Comparison of ENCODE assay signal across 10 mouse cellular contexts in genomic region chr4:124110705-124111104, GRCm38 (mm10).
DNase-seq lines count a peak whose midpoint lies in the region; ATAC-seq and TF ChIP-seq lines count a peak whose summit lies in the region.
"Had no signal": no experiment of that assay in that cellular context is flagged by ENCODE, and none has a peak within 500 bp of the region (broad histone marks: within the 10 kb centered on the region; RNA-seq: fewer than 3 reads in every experiment).

No protein-coding gene starts in this region.

- ATAC-seq in G1E (ENCODE audit: extremely low read depth, insufficient number of reproducible peaks, low FRiP score, poor library complexity, severe bottlenecking) = no peak
- no peak for ATAC-seq in liver, embryonic 14.5 days (ENCODE audit: insufficient read depth)
- ATAC-seq: forebrain, embryonic 16.5 days had no signal

- no peaks in the 10 kb centered on the region for H3K27me3 ChIP-seq in G1E (ENCODE audit: insufficient read depth, low read length)
- H3K27me3 ChIP-seq in liver, embryonic 14.5 days (ENCODE audit: control insufficient read depth, insufficient read depth, low read length) = no peaks in the 10 kb centered on the region
- H3K27me3 ChIP-seq: kidney, embryonic 15.5 days had no signal

- no peak overlapping the region for H3K4me2 ChIP-seq in liver, embryonic 14.5 days (ENCODE audit: low read depth)
- H3K4me2 ChIP-seq: kidney, embryonic 15.5 days had no signal

- H3K9ac ChIP-seq in liver, embryonic 14.5 days (replicated peaks) = no peak overlapping the region
- H3K9ac ChIP-seq: kidney, embryonic 15.5 days had no signal

- no peak for TF ChIP-seq EP300 in liver, embryonic 14.5 days (IDR thresholded peaks at IDR 0.05; ENCODE audit: low read depth)

- H3K4me3 ChIP-seq in left cerebral cortex, adult 2 months = no peak overlapping the region
- H3K4me3 ChIP-seq in G1E (ENCODE audit: low read depth, low read length) = no peak overlapping the region
- H3K4me3 ChIP-seq in liver, embryonic 14.5 days (ENCODE audit: insufficient read depth in 1 of 2, low read depth in 2 of 2, low read length in 2 of 2) = no peak overlapping the region
- H3K4me3 ChIP-seq: kidney, embryonic 15.5 days had no signal

- no peaks in the 10 kb centered on the region for H3K9me3 ChIP-seq in G1E (replicated peaks)
- no peaks in the 10 kb centered on the region for H3K9me3 ChIP-seq in liver, embryonic 14.5 days (ENCODE audit: control insufficient read depth, low read length)
- H3K9me3 ChIP-seq: kidney, embryonic 15.5 days had no signal

- peak; percentile 46 for TF ChIP-seq CTCF in left cerebral cortex, adult 2 months (IDR thresholded peaks at IDR 0.05)
- TF ChIP-seq CTCF in G1E (IDR thresholded peaks at IDR 0.05; ENCODE audit: low read depth, low read length) = peak; percentile 8; the same call in 1 of the 2 replicates
- peak; percentile 65 for TF ChIP-seq CTCF in liver, embryonic 14.5 days (IDR thresholded peaks at IDR 0.05; ENCODE audit: low read depth)

- no peaks in the 10 kb centered on the region for H3K4me1 ChIP-seq in G1E (ENCODE audit: insufficient read depth, low read depth, low read length)
- H3K4me1 ChIP-seq in liver, embryonic 14.5 days (replicated peaks; ENCODE audit: control insufficient read depth in 2 of 2, insufficient read depth in 2 of 2, low read length in 1 of 2) = no peaks in the 10 kb centered on the region
- H3K4me1 ChIP-seq: kidney, embryonic 15.5 days had no signal

- H3K36me3 ChIP-seq in G1E (replicated peaks) = no peaks in the 10 kb centered on the region
- H3K36me3 ChIP-seq in liver, embryonic 14.5 days (replicated peaks; ENCODE audit: control insufficient read depth, insufficient read depth, low read depth) = no peaks in the 10 kb centered on the region
- H3K36me3 ChIP-seq: kidney, embryonic 15.5 days had no signal

- H3K27ac ChIP-seq in left cerebral cortex, adult 2 months = no peak overlapping the region
- no peak overlapping the region for H3K27ac ChIP-seq in liver, embryonic 14.5 days
- H3K27ac ChIP-seq: kidney, embryonic 15.5 days had no signal

- intact Hi-C loops in left cerebral cortex, adult 2 months (cut with DNase I) = no loop called here
- intact Hi-C loops in left cerebral cortex, postnatal 36 days (cut with DNase I) = no loop called here

- peak; percentile 17 for DNase-seq in adrenal gland, postnatal 14 days
- no peak for DNase-seq in adrenal gland, postnatal 25 days
- DNase-seq in left cerebral cortex, adult 2 months (ENCODE audit: extremely low spot score in 1 of 2, low spot score in 2 of 2) = no peak
- no peak for DNase-seq in left cerebral cortex, postnatal 36 days (ENCODE audit: low spot score in 2 of 2)
- DNase-seq in G1E (ENCODE audit: low spot score) = no peak
- no peak for DNase-seq in liver, embryonic 14.5 days (ENCODE audit: low read depth in 3 of 3, low spot score in 3 of 3)
- no peak for DNase-seq in ovary, adult 18-20 months (ENCODE audit: low spot score)
- no peak for DNase-seq in heart, adult 9 months (ENCODE audit: low spot score in 2 of 2)

- 52% methylated on average over 8 of the region's 8 CpGs for WGBS in liver, embryonic 14.5 days (ENCODE audit: insufficient replicate concordance)

Comparison
In these comparisons a context has a peak if more than half of its experiments do, and no peak if none do; other contexts are left out.
1. CTCF ChIP-seq: peak in every context shown above with its lines; median percentile 65 in liver, embryonic 14.5 days; 46 in left cerebral cortex, adult 2 months; 8 in G1E.